Mouse (Mus musculus) limb, embryonic 15.5 days (tissue): Measurements from ENCODE around the gene Efcab3. TPM values are rescaled to one million over a fixed set of nuclear protein-coding genes. Genes with fewer than 3 reads are reported as not detected.
"Not testable (repeated sequence)": the region's sequence is repeated elsewhere in the genome, so short reads cannot be mapped to it uniquely, and the experiment has no call there.

Experiments used
- ATAC-seq: fragments of 200-750 bp; cut with Nextera tagmentation; 2 replicates; pipeline ENCODE4 v1.8.0; 2017; ENCODE audit warnings: low read depth, moderate TSS enrichment; ENCODE audit not compliant: insufficient number of reproducible peaks, low FRiP score, low TSS enrichment
- H3K27ac ChIP-seq: fragments of 300-500 bp; sonication (generic); 2 replicates; pipeline ENCODE4 v1.5.1; 2015; ENCODE audit warnings: moderate library complexity, mild to moderate bottlenecking, inconsistent platforms
- H3K27me3 ChIP-seq: fragments of 300-500 bp; sonication (generic); 2 replicates; pipeline ENCODE4 v1.6.1; 2015; ENCODE audit warnings: inconsistent platforms
- H3K36me3 ChIP-seq: fragments of 300-500 bp; sonication (generic); 2 replicates; pipeline ENCODE4 v1.6.1; 2015; ENCODE audit warnings: inconsistent platforms
- H3K4me1 ChIP-seq: fragments of 300-500 bp; sonication (generic); 2 replicates; pipeline ENCODE4 v1.6.1; 2015; ENCODE audit warnings: inconsistent platforms
- H3K4me2 ChIP-seq: fragments of 300-500 bp; sonication (generic); 2 replicates; pipeline ENCODE4 v1.6.1; 2015; ENCODE audit warnings: mild to moderate bottlenecking, inconsistent platforms
- H3K4me3 ChIP-seq: fragments of 300-500 bp; sonication (generic); 2 replicates; pipeline ENCODE4 v1.5.1; 2015; ENCODE audit warnings: mild to moderate bottlenecking, inconsistent platforms
- H3K9ac ChIP-seq: fragments of 300-500 bp; sonication (generic); 2 replicates; pipeline ENCODE4 v1.6.1; 2015; ENCODE audit warnings: inconsistent platforms
- H3K9me3 ChIP-seq: fragments of 300-500 bp; sonication (generic); 2 replicates; pipeline ENCODE4 v1.6.1; 2016; ENCODE audit warnings: inconsistent platforms
- WGBS: fragments of 180-500 bp; shearing (Covaris S2); methylation state at CpG from one replicate; pipeline ENCODE4 v1.1.7; 2015; 5-methylcytosine and 5-hydroxymethylcytosine counted together
- polyA plus RNA-seq: library from polyadenylated mRNA; unstranded; fragments of >200 nt; fragmentation: Nextera tagmentation; extraction: Ambion mirVana; gene quantifications from 2 replicates; pipeline ENCODE4 v1.2.1, GENCODE M21; 2015

The Efcab3 gene
- not detected in 2 replicates for polyA plus RNA-seq

GRCm38 (mm10) chr11:105063292-105063691 is at the start of gene Efcab3:
Gene Efcab3, plus strand, starts transcription at chr11:105063592.
- no peak for ATAC-seq
- Histone ChIP-seq H3K9me3 (no peaks in the 10 kb centered on the region), H3K27ac (no peak within 1 kb of the TSS), H3K4me3 (no peak within 1 kb of the TSS), H3K36me3 (no peaks in the 10 kb centered on the region), H3K9ac (no peak within 1 kb of the TSS), H3K4me2 (no peak within 1 kb of the TSS), H3K27me3 (no peaks in the 10 kb centered on the region), H3K4me1 (no peaks in the 10 kb centered on the region)
- 90% methylated on average over 5 of the region's 5 CpGs for WGBS

GRCm38 (mm10) chr11:105021071-105021470 is 42.3 kb upstream of the Efcab3 start:
- Histone ChIP-seq H3K4me3 (no peak overlapping the region), H3K4me1 (no peaks in the 10 kb centered on the region), H3K36me3 (no peaks in the 10 kb centered on the region), H3K9ac (no peak overlapping the region), H3K9me3 (no peaks in the 10 kb centered on the region), H3K27ac (no peak overlapping the region), H3K4me2 (no peak overlapping the region), H3K27me3 (no peaks in the 10 kb centered on the region)
- ATAC-seq, result no peak
- WGBS, result 70% methylated on average over 7 of the region's 7 CpGs

GRCm38 (mm10) chr11:105028744-105029348 is 34.5 kb upstream of the Efcab3 start:
- Histone ChIP-seq H3K27ac (no peak overlapping the region), H3K4me2 (no peak overlapping the region), H3K4me1 (no peaks in the 10 kb centered on the region), H3K4me3 (no peak overlapping the region), H3K9me3 (no peaks in the 10 kb centered on the region), H3K27me3 (no peaks in the 10 kb centered on the region), H3K36me3 (no peaks in the 10 kb centered on the region), H3K9ac (no peak overlapping the region)
- ATAC-seq, result no peak
- 36% methylated on average over 6 of the region's 6 CpGs for WGBS

DNA sequence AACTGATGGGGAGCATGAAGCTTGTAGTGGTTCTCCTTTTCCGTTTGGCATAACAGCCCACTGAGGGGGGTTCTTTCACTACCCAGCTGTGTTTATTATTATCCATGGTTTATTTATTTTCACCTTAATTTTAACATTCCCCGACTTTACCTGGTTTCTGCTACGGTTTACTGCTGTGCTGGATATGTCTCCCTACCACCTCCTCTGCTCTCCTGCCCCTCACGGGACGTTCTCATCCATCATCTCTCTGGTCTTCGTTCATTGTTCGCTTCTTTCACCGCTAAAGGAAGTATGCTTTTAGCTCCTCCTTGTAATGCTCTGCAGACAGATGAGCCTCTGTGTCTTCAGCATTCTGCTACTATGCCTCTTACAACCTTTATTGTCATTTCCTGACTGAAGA is 33.9 kb upstream of the Efcab3 start:
- Histone ChIP-seq H3K9ac (no peak overlapping the region), H3K4me1 (no peaks in the 10 kb centered on the region), H3K27me3 (no peaks in the 10 kb centered on the region), H3K4me2 (no peak overlapping the region), H3K36me3 (no peaks in the 10 kb centered on the region), H3K27ac (no peak overlapping the region), H3K9me3 (no peaks in the 10 kb centered on the region), H3K4me3 (no peak overlapping the region)
- ATAC-seq, result no peak
- WGBS, result 77% methylated on average over 8 of the region's 8 CpGs

- 78% methylated on average over 6 of the region's 6 CpGs for WGBS
- Histone ChIP-seq H3K27ac (no peak overlapping the region), H3K36me3 (no peaks in the 10 kb centered on the region), H3K27me3 (no peaks in the 10 kb centered on the region), H3K4me1 (no peaks in the 10 kb centered on the region), H3K4me3 (no peak overlapping the region), H3K4me2 (no peak overlapping the region), H3K9me3 (no peaks in the 10 kb centered on the region), H3K9ac (no peak overlapping the region)
- ATAC-seq, result no peak
These were observed 33.2 kb upstream of the Efcab3 start for GRCm38 (mm10) chr11:105030229-105030628.

DNA sequence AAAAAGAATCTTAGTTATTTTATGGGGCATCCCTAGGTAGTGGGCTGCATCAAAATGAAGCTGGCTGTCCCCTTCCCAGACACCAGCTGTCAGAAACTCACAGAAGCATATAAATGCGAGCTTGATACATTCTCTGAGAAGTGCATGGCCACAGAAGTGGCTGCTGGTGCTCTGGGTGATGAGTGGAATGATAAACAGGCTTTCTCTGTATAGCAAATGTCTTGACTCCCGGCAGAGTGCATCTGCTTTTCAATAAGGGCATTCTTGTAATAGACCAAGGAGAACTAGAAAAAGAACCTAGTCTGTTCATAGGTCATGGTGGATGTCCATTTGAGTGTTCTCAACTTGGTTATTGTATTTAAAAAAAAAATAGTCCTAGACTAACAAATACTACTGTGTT is 32.3 kb upstream of the Efcab3 start:
- Histone ChIP-seq H3K4me2 (no peak overlapping the region), H3K27me3 (no peaks in the 10 kb centered on the region), H3K9me3 (no peaks in the 10 kb centered on the region), H3K36me3 (no peaks in the 10 kb centered on the region), H3K4me3 (no peak overlapping the region), H3K4me1 (no peaks in the 10 kb centered on the region), H3K9ac (no peak overlapping the region), H3K27ac (no peak overlapping the region)
- 67% methylated on average over 2 of the region's 2 CpGs for WGBS
- ATAC-seq, result no peak

DNA sequence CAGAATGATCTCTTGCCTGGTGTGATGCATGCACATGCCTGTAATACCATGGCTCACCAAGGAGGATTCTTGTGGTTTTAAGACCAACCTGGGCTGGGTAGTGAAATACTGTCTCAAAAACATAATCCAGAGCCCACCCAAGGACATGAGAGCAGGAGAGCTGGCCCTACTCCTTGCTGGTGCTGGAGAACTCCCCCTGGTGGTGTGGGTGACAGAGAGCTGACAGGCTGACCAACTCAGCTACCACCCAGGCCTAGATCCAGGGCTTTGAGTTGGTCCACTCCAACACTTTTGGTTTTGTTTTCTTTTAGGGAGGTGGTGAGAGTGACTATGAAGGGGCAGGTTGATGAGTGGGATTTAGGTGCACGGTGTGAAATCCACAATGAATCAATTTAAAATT is 28.3 kb upstream of the Efcab3 start:
- no peaks in the 10 kb centered on the region for H3K36me3 ChIP-seq
- no peak overlapping the region for H3K9ac ChIP-seq
- WGBS, result 79% methylated on average over 1 of the region's 1 CpGs
- no peaks in the 10 kb centered on the region for H3K27me3 ChIP-seq
- no peaks in the 10 kb centered on the region for H3K9me3 ChIP-seq
- no peaks in the 10 kb centered on the region for H3K4me1 ChIP-seq
- H3K27ac ChIP-seq, result no peak overlapping the region
- ATAC-seq, result no peak
- no peak overlapping the region for H3K4me3 ChIP-seq
- no peak overlapping the region for H3K4me2 ChIP-seq

- H3K4me1 ChIP-seq, H3K4me3 ChIP-seq, H3K4me2 ChIP-seq, H3K9ac ChIP-seq, H3K27me3 ChIP-seq, H3K36me3 ChIP-seq, H3K9me3 ChIP-seq, ATAC-seq, H3K27ac ChIP-seq: not testable (repeated sequence)
- WGBS, result 78% methylated on average over 22 of the region's 22 CpGs
These were observed 49.1 kb downstream of the Efcab3 start for GRCm38 (mm10) chr11:105112448-105112847.

DNA sequence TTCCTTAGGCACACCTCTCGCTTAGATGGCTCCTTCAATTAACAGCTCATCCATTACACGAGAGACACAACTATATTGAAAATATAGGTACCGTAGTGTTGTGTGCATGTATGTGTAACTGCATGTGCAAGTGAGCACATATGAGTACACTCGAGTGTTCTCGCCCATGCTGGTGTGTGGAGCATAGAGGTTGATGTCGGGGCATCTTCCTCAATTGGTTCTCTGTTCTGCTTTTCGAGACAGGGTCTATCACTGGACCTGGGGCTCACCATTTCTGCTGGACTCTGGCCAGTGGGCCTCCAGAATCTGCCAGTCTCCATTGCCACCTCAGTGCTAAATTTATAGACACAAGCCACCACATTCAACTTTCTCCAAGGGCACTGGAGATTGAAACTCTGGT is 54.4 kb downstream of the Efcab3 start:
- 83% methylated on average over 7 of the region's 7 CpGs for WGBS

DNA sequence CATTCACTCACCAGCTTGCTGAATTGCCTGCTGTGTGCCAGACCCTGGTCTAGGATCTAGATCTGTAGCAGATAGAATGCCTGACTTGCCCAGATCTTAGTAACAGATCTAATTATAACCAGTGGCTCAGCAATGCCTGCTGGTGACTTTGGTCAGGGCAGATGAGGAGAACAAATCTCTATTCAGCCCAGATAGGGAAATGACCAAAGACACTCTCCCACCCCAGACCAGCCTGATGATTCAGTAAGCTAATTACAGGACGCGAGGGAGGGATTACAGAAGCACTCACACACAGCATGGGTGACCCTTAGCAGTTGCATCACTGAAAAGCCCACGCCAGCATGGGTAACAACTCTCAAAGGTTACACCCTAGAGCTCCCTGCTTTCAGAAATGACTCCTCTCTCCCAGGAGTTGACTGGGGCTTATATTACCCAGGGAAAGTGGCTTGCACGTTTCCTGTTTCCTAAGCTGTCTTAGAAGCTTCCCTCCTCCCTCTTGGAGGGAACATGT is 57.2 kb downstream of the Efcab3 start:
- Histone ChIP-seq H3K27me3 (no peaks in the 10 kb centered on the region), H3K4me1 (no peaks in the 10 kb centered on the region), H3K9ac (no peak overlapping the region), H3K27ac (no peak overlapping the region), H3K4me2 (no peak overlapping the region), H3K36me3 (no peaks in the 10 kb centered on the region), H3K9me3 (no peaks in the 10 kb centered on the region), H3K4me3 (no peak overlapping the region)
- no peak for ATAC-seq
- 24% methylated on average over 4 of the region's 4 CpGs for WGBS

More for the DNA sequence above, 54.4 kb downstream of the Efcab3 start:
- Histone ChIP-seq H3K27me3 (no peaks in the 10 kb centered on the region), H3K9ac (no peak overlapping the region), H3K9me3 (no peaks in the 10 kb centered on the region), H3K4me2 (no peak overlapping the region), H3K4me1 (no peaks in the 10 kb centered on the region), H3K27ac (no peak overlapping the region), H3K4me3 (no peak overlapping the region), H3K36me3 (no peaks in the 10 kb centered on the region)
- no peak for ATAC-seq

GRCm38 (mm10) chr11:105121792-105122191 is 58.4 kb downstream of the Efcab3 start:
- not testable (repeated sequence) for H3K4me2 ChIP-seq, ATAC-seq
- WGBS, result 75% methylated on average over 5 of the region's 5 CpGs

DNA sequence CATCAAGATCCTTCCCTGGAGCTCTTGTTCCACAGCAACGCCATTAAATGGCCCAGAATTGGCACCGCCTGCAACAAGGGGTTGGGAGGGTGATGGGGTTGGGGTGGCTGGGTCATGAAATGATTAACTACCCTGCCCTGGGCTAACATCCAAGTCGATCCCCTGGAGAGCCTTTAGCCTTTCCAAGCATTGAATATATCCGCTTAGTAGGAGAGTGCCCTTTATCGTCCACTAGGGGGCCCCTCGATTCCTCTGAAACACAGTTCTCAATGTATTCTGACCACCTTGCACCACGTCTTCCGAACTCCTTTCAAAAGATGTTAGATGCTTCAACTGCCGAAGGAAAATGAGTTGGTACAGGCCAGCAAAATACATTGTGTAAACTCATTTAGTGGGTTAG is 60.6 kb downstream of the Efcab3 start:
- 3% methylated on average over 9 of the region's 9 CpGs for WGBS
- H3K9ac ChIP-seq, result no peak overlapping the region

More at GRCm38 (mm10) chr11:105121792-105122191, 58.4 kb downstream of the Efcab3 start:
- H3K4me3 ChIP-seq, H3K9ac ChIP-seq, H3K27ac ChIP-seq, H3K9me3 ChIP-seq, H3K27me3 ChIP-seq, H3K4me1 ChIP-seq, H3K36me3 ChIP-seq: not testable (repeated sequence)

More for the DNA sequence above, 60.6 kb downstream of the Efcab3 start:
- Histone ChIP-seq H3K27me3 (no peaks in the 10 kb centered on the region), H3K36me3 (0 out of 2 replicates have a peak, but pooled peaks cover 3% of the 10 kb centered on the region), H3K4me2 (no peak overlapping the region), H3K9me3 (no peaks in the 10 kb centered on the region), H3K4me1 (peaks cover 12% of the 10 kb centered on the region), H3K27ac (no peak overlapping the region), H3K4me3 (no peak overlapping the region)
- ATAC-seq, result no peak
